8 mouse cellular contexts compared by ENCODE assay signal in genomic region chr9:44292490-44292889, GRCm38 (mm10). TPM values are rescaled to one million over a fixed set of nuclear protein-coding genes. Genes with fewer than 3 reads are reported as not detected.
A peak's percentile ranks its signal among the peaks of the same experiment; 100 is the strongest.
DNase-seq lines count a peak whose midpoint lies in the region; ATAC-seq lines count a peak whose summit lies in the region.
"Had no signal": no experiment of that assay in that cellular context is flagged by ENCODE, and none has a peak within 500 bp of the region (broad histone marks: within the 10 kb centered on the region; RNA-seq: fewer than 3 reads in every experiment).

No protein-coding gene starts in this region.

- no peak overlapping the region for H3K4me3 ChIP-seq in hindbrain, embryonic 14.5 days (replicated peaks; ENCODE audit: low read length)
- H3K4me3 ChIP-seq in hindbrain, embryonic 16.5 days (ENCODE audit: low read length) = no peak overlapping the region

- H3K27ac ChIP-seq in hindbrain, embryonic 14.5 days = no peak overlapping the region
- H3K27ac ChIP-seq in hindbrain, embryonic 16.5 days (ENCODE audit: low read depth, low read length) = no peak overlapping the region
- H3K27ac ChIP-seq: macrophage had no signal

- no peak overlapping the region for H3K4me2 ChIP-seq in hindbrain, embryonic 14.5 days (replicated peaks)
- no peak overlapping the region for H3K4me2 ChIP-seq in hindbrain, embryonic 16.5 days (ENCODE audit: low read length)

- H3K9ac ChIP-seq in hindbrain, embryonic 14.5 days = no peak overlapping the region
- no peak overlapping the region for H3K9ac ChIP-seq in hindbrain, embryonic 16.5 days (ENCODE audit: low read depth, low read length)

- ATAC-seq in hindbrain, embryonic 14.5 days (ENCODE audit: low FRiP score) = no peak
- ATAC-seq in hindbrain, embryonic 16.5 days = no peak

- no peaks in the 10 kb centered on the region for H3K9me3 ChIP-seq in hindbrain, embryonic 14.5 days (ENCODE audit: control insufficient read depth, low read length)
- H3K9me3 ChIP-seq in hindbrain, embryonic 16.5 days (ENCODE audit: control insufficient read depth, low read length) = no peaks in the 10 kb centered on the region

- no peaks in the 10 kb centered on the region for H3K27me3 ChIP-seq in hindbrain, embryonic 14.5 days (ENCODE audit: control insufficient read depth, insufficient read depth, low read length)
- no peaks in the 10 kb centered on the region for H3K27me3 ChIP-seq in hindbrain, embryonic 16.5 days (replicated peaks; ENCODE audit: control insufficient read depth, insufficient read depth, low read length)

- H3K4me1 ChIP-seq in hindbrain, embryonic 14.5 days (replicated peaks; ENCODE audit: control insufficient read depth, insufficient read depth, low read length) = peaks cover 13% of the 10 kb centered on the region
- H3K4me1 ChIP-seq in hindbrain, embryonic 16.5 days (ENCODE audit: control insufficient read depth, insufficient read depth, low read depth, low read length) = peaks cover 6% of the 10 kb centered on the region

- peaks cover 70% of the 10 kb centered on the region for H3K36me3 ChIP-seq in hindbrain, embryonic 14.5 days (replicated peaks; ENCODE audit: control insufficient read depth, insufficient read depth)
- peaks cover 40% of the 10 kb centered on the region for H3K36me3 ChIP-seq in hindbrain, embryonic 16.5 days (ENCODE audit: control insufficient read depth, insufficient read depth, low read length)

- peak; percentile 68 for DNase-seq in hindbrain, embryonic 14.5 days (ENCODE audit: low spot score)
- peak; percentile 25 to 49 for DNase-seq in CD8-positive naive resting alpha-beta T cell, adult 2 months (ENCODE audit: low read depth in 2 of 2, low spot score in 2 of 2)
- peak; percentile 35 for DNase-seq in adrenal gland, postnatal 25 days
- DNase-seq in kidney, postnatal 36 days = peak; percentile 65 to 86
- DNase-seq in spleen, postnatal 36 days (ENCODE audit: low spot score in 2 of 2) = peak; percentile 56 to 61
- no peak for DNase-seq in right cerebral cortex, adult 2 months (ENCODE audit: low spot score in 2 of 2)

- WGBS in hindbrain, embryonic 14.5 days = 74% methylated on average over 3 of the region's 3 CpGs
- WGBS in hindbrain, embryonic 16.5 days = 71% methylated on average over 3 of the region's 3 CpGs

RNA-seq across cellular contexts. Expression of gene Abcg4, which starts 4.1 kb away (rescaled TPM):
- 21.7 and 24.4 TPM in 2 replicates for polyA plus RNA-seq in hindbrain, embryonic 14.5 days (2014; fragmentation: Nextera tagmentation; extraction: Ambion mirVana)
- polyA plus RNA-seq in hindbrain, embryonic 16.5 days (2015; fragmentation: Nextera tagmentation; extraction: Ambion mirVana) = 33.7 and 36.2 TPM in 2 replicates
- 39.1 and 43.4 TPM in 2 replicates for total RNA-seq in adrenal gland, postnatal 25 days (2021)
- polyA plus RNA-seq: macrophage had no signal

RNA-seq across cellular contexts. Expression of gene Hinfp, which starts 13.0 kb away (rescaled TPM):
- polyA plus RNA-seq in hindbrain, embryonic 14.5 days (2014; fragmentation: Nextera tagmentation; extraction: Ambion mirVana) = 17.4 and 17.9 TPM in 2 replicates
- 22.3 and 26.6 TPM in 2 replicates for polyA plus RNA-seq in hindbrain, embryonic 16.5 days (2015; fragmentation: Nextera tagmentation; extraction: Ambion mirVana)
- 23.6 and 29.3 TPM in 2 replicates for total RNA-seq in adrenal gland, postnatal 25 days (2021)

RNA-seq across cellular contexts. Expression of gene Nlrx1, which starts 24.1 kb away (rescaled TPM):
- polyA plus RNA-seq in hindbrain, embryonic 14.5 days (2014; fragmentation: Nextera tagmentation; extraction: Ambion mirVana) = 4.4 and 5.1 TPM in 2 replicates
- 4.7 and 5.4 TPM in 2 replicates for polyA plus RNA-seq in hindbrain, embryonic 16.5 days (2015; fragmentation: Nextera tagmentation; extraction: Ambion mirVana)
- total RNA-seq in adrenal gland, postnatal 25 days (2021) = 18.5 and 34.8 TPM in 2 replicates

RNA-seq across cellular contexts. Expression of gene C2cd2l, which starts 27.6 kb away (rescaled TPM):
- 24.0 and 25.6 TPM in 2 replicates for polyA plus RNA-seq in hindbrain, embryonic 14.5 days (2014; fragmentation: Nextera tagmentation; extraction: Ambion mirVana)
- 23.1 and 27.1 TPM in 2 replicates for polyA plus RNA-seq in hindbrain, embryonic 16.5 days (2015; fragmentation: Nextera tagmentation; extraction: Ambion mirVana)
- 43.3 and 48.8 TPM in 2 replicates for total RNA-seq in adrenal gland, postnatal 25 days (2021)

RNA-seq across cellular contexts. Expression of gene Dpagt1, which starts 33.3 kb away (rescaled TPM):
- 34.6 and 36.1 TPM in 2 replicates for polyA plus RNA-seq in hindbrain, embryonic 14.5 days (2014; fragmentation: Nextera tagmentation; extraction: Ambion mirVana)
- 32.5 and 42.6 TPM in 2 replicates for polyA plus RNA-seq in hindbrain, embryonic 16.5 days (2015; fragmentation: Nextera tagmentation; extraction: Ambion mirVana)
- 34.3 and 34.5 TPM in 2 replicates for total RNA-seq in adrenal gland, postnatal 25 days (2021)

Comparison
In these comparisons a context has a peak if more than half of its experiments do, and no peak if none do; other contexts are left out.
1. DNase-seq: peak in hindbrain, embryonic 14.5 days (single experiment), CD8-positive naive resting alpha-beta T cell, adult 2 months (2 of 2), adrenal gland, postnatal 25 days (single experiment), kidney, postnatal 36 days (2 of 2) and spleen, postnatal 36 days (2 of 2); none in right cerebral cortex, adult 2 months (0 of 2).